Mouse (Mus musculus) limb, embryonic 11.5 days (tissue): ENCODE results near the gene Ksr1. TPM values are rescaled to one million over a fixed set of nuclear protein-coding genes. Genes with fewer than 3 reads are reported as not detected.

Experiments used
- ATAC-seq: fragments of 200-750 bp; cut with Nextera tagmentation; 2 replicates; pipeline ENCODE4 v1.8.0; 2017; ENCODE audit warnings: low read depth; ENCODE audit not compliant: insufficient number of reproducible peaks, low FRiP score, low TSS enrichment
- DNase-seq: peaks from one replicate; pipeline ENCODE4 v3.0.0-alpha.2; 2015; ENCODE audit warnings: low spot score
- H3K27ac ChIP-seq: fragments of 300-500 bp; sonication (generic); replicated peaks from 2 replicates; pipeline ENCODE4 v1.5.1; 2014; ENCODE audit warnings: low read depth, mild to moderate bottlenecking, low read length
- H3K27me3 ChIP-seq: fragments of 300-500 bp; sonication (generic); 2 replicates; pipeline ENCODE4 v1.6.1; 2014; ENCODE audit warnings: mild to moderate bottlenecking, low read length, mixed read lengths; ENCODE audit not compliant: control insufficient read depth, insufficient read depth
- H3K36me3 ChIP-seq: fragments of 300-500 bp; sonication (generic); 2 replicates; pipeline ENCODE4 v1.6.1; 2014; ENCODE audit warnings: mild to moderate bottlenecking, low read length, moderate library complexity, mixed read lengths; ENCODE audit not compliant: control insufficient read depth, insufficient read depth
- H3K4me1 ChIP-seq: fragments of 300-500 bp; sonication (generic); 2 replicates; pipeline ENCODE4 v1.6.1; 2014; ENCODE audit warnings: low read length, mixed read lengths; ENCODE audit not compliant: control insufficient read depth, insufficient read depth
- H3K4me2 ChIP-seq: fragments of 300-500 bp; sonication (generic); 2 replicates; pipeline ENCODE4 v1.6.1; 2014; ENCODE audit warnings: low read depth, mild to moderate bottlenecking, moderate library complexity; ENCODE audit not compliant: severe bottlenecking
- H3K4me3 ChIP-seq: fragments of 300-500 bp; sonication (generic); 2 replicates; pipeline ENCODE4 v1.5.1; 2014; ENCODE audit warnings: low read depth, low read length
- H3K9ac ChIP-seq: fragments of 300-500 bp; sonication (generic); 2 replicates; pipeline ENCODE4 v1.6.1; 2014; ENCODE audit warnings: mild to moderate bottlenecking, low read length
- H3K9me3 ChIP-seq: fragments of 300-500 bp; sonication (generic); 2 replicates; pipeline ENCODE4 v1.6.1; 2016; ENCODE audit warnings: low read length; ENCODE audit not compliant: control insufficient read depth
- WGBS: fragments of 180-500 bp; shearing (Covaris S2); extraction: QIAGEN DNeasy Blood & Tissue Kit; methylation state at CpG from one replicate; pipeline ENCODE4 v1.1.7; 2014; 5-methylcytosine and 5-hydroxymethylcytosine counted together
- polyA plus RNA-seq: library from polyadenylated mRNA; unstranded; fragments of >200 nt; fragmentation: Nextera tagmentation; extraction: Ambion mirVana; gene quantifications from 2 replicates; pipeline ENCODE4 v1.2.1, GENCODE M21; 2014

Gene Ksr1
- polyA plus RNA-seq, 1 experiment from 2014 or later = 2.2 TPM

DNA sequence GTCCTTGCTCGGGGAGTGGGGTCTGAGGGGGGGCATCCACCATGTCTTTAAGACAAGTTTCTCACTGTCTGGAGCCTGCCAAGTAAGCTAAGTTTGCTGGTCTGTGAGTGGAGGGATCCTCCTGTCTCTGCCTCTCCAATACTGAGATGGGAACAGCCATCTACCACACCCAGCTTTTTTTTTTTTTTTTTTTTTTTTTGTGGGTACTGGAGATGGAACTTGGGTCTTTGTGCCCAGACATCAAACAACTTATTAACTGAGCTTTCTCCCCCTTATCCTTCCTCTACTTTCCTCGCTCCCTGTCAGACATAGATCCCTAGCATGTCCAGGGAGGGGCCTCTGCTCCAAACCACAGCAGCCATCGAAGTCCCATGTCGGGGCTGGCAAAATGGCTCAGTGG, 32.8 kb downstream of the Ksr1 start:
- ATAC-seq = no peak
- Histone ChIP-seq H3K27ac (no peak overlapping the region), H3K4me2 (no peak overlapping the region), H3K9me3 (no peaks in the 10 kb centered on the region), H3K27me3 (no peaks in the 10 kb centered on the region), H3K36me3 (no peaks in the 10 kb centered on the region), H3K9ac (no peak overlapping the region), H3K4me1 (peaks cover 3% of the 10 kb centered on the region; the same call in 1 of the 2 replicates), H3K4me3 (no peak overlapping the region)
- 86% methylated on average over 4 of the region's 4 CpGs for WGBS
- DNase-seq = no peak

GRCm38 (mm10) chr11:79112559-79113302, 33.5 kb downstream of the Ksr1 start:
- no peaks in the 10 kb centered on the region for H3K36me3 ChIP-seq
- H3K27me3 ChIP-seq = no peaks in the 10 kb centered on the region
- H3K9ac ChIP-seq = no peak overlapping the region
- DNase-seq (no peak), ATAC-seq (no peak)
- H3K9me3 ChIP-seq = no peaks in the 10 kb centered on the region
- 82% methylated on average over 19 of the region's 19 CpGs for WGBS
- H3K4me1 ChIP-seq = peaks cover 3% of the 10 kb centered on the region; the same call in 1 of the 2 replicates
- no peak overlapping the region for H3K27ac ChIP-seq
- no peak overlapping the region for H3K4me2 ChIP-seq
- no peak overlapping the region for H3K4me3 ChIP-seq

GRCm38 (mm10) chr11:79111864-79112558, 34.2 kb downstream of the Ksr1 start:
- H3K27me3 ChIP-seq = no peaks in the 10 kb centered on the region
- H3K9me3 ChIP-seq = no peaks in the 10 kb centered on the region
- peaks cover 3% of the 10 kb centered on the region; the same call in 1 of the 2 replicates for H3K4me1 ChIP-seq
- ATAC-seq (no peak), DNase-seq (no peak)
- H3K4me2 ChIP-seq = no peak overlapping the region
- H3K27ac ChIP-seq = no peak overlapping the region
- H3K9ac ChIP-seq = no peak overlapping the region
- 89% methylated on average over 10 of the region's 10 CpGs for WGBS
- H3K4me3 ChIP-seq = no peak overlapping the region
- H3K36me3 ChIP-seq = no peaks in the 10 kb centered on the region

DNA sequence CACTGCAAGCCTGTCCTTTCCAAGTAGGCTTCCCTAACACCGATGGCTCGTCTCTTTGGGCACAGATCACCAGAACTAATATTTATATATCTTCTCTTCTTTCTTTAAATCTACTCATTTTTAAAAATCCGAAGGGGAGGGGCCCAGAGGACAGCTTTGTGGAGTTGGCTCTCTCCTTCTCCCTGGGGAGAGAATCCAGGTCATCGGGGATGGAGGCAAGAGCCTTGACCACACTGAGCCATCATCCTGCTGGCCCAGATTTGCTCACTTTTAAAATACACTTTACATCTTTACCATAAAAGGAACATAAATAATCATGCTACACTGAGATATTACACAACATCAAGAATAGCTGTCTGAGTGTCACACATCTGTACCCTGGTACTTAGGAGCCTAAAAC, 35.8 kb downstream of the Ksr1 start:
- DNase-seq (no peak), ATAC-seq (no peak)
- no peak overlapping the region for H3K4me3 ChIP-seq
- no peak overlapping the region for H3K9ac ChIP-seq
- 78% methylated on average over 4 of the region's 4 CpGs for WGBS
- no peak overlapping the region for H3K4me2 ChIP-seq
- H3K9me3 ChIP-seq = no peaks in the 10 kb centered on the region
- no peaks in the 10 kb centered on the region for H3K27me3 ChIP-seq
- no peaks in the 10 kb centered on the region for H3K4me1 ChIP-seq
- no peak overlapping the region for H3K27ac ChIP-seq
- H3K36me3 ChIP-seq = no peaks in the 10 kb centered on the region

GRCm38 (mm10) chr11:79107934-79108333, 38.3 kb downstream of the Ksr1 start:
- ATAC-seq (no peak), DNase-seq (no peak)
- no peak overlapping the region for H3K27ac ChIP-seq
- H3K4me2 ChIP-seq = no peak overlapping the region
- WGBS = 92% methylated on average over 11 of the region's 11 CpGs
- no peaks in the 10 kb centered on the region for H3K27me3 ChIP-seq
- no peaks in the 10 kb centered on the region for H3K9me3 ChIP-seq
- no peak overlapping the region for H3K4me3 ChIP-seq
- no peaks in the 10 kb centered on the region for H3K4me1 ChIP-seq
- H3K36me3 ChIP-seq = no peaks in the 10 kb centered on the region
- H3K9ac ChIP-seq = no peak overlapping the region

- Histone ChIP-seq H3K27ac (no peak overlapping the region), H3K9me3 (no peaks in the 10 kb centered on the region), H3K9ac (no peak overlapping the region), H3K4me1 (no peaks in the 10 kb centered on the region), H3K4me2 (no peak overlapping the region), H3K4me3 (no peak overlapping the region), H3K36me3 (no peaks in the 10 kb centered on the region), H3K27me3 (no peaks in the 10 kb centered on the region)
- 73% methylated on average over 6 of the region's 6 CpGs for WGBS
- DNase-seq (no peak), ATAC-seq (no peak)
Observed at GRCm38 (mm10) chr11:79104998-79105397, 41.2 kb downstream of the Ksr1 start.

- Histone ChIP-seq H3K9me3 (no peaks in the 10 kb centered on the region), H3K4me2 (no peak overlapping the region), H3K27ac (no peak overlapping the region), H3K4me1 (no peaks in the 10 kb centered on the region), H3K36me3 (no peaks in the 10 kb centered on the region), H3K4me3 (no peak overlapping the region), H3K27me3 (no peaks in the 10 kb centered on the region), H3K9ac (no peak overlapping the region)
- WGBS = 75% methylated on average over 6 of the region's 6 CpGs
- ATAC-seq = no peak
- no peak for DNase-seq
Observed at GRCm38 (mm10) chr11:79104538-79104937, 41.7 kb downstream of the Ksr1 start.

DNA sequence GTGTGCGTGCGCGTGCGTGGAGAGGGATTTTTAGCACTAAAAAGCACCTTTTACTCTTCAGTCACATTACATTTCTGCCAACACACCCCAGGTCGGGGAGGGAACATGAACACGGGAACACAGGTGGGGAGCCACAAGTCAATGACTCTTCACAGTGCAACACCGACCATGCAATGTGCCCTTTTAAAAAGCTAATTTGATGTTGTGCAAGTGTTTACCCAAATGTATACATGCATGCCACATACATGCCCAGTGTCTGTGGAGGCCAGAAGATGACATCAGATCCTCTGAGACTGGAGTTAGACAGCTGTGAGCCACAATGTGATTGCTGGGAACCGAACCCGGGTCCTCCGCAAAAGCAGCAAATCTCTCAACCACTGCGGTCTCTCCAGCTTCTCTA, 42.1 kb downstream of the Ksr1 start:
- no peak overlapping the region for H3K27ac ChIP-seq
- WGBS = 89% methylated on average over 11 of the region's 11 CpGs
- H3K36me3 ChIP-seq = no peaks in the 10 kb centered on the region

More for the DNA sequence above, 42.1 kb downstream of the Ksr1 start:
- ATAC-seq (no peak), DNase-seq (no peak)
- no peak overlapping the region for H3K4me3 ChIP-seq
- H3K27me3 ChIP-seq = no peaks in the 10 kb centered on the region
- H3K4me1 ChIP-seq = no peaks in the 10 kb centered on the region
- no peak overlapping the region for H3K9ac ChIP-seq
- no peak overlapping the region for H3K4me2 ChIP-seq
- no peaks in the 10 kb centered on the region for H3K9me3 ChIP-seq
